Mouse (Mus musculus) embryonic facial prominence, embryonic 15.5 days (tissue): ENCODE measurements around the gene Hist3h2ba. TPM values are rescaled to one million over a fixed set of nuclear protein-coding genes. Genes with fewer than 3 reads are reported as not detected.

Experiments used
- ATAC-seq: fragments of 200-750 bp; cut with Nextera tagmentation; 2 replicates; pipeline ENCODE4 v1.8.0; 2017; ENCODE audit warnings: low read depth, moderate TSS enrichment; ENCODE audit not compliant: insufficient number of reproducible peaks, low FRiP score, low TSS enrichment
- H3K27ac ChIP-seq: fragments of 300-500 bp; sonication (generic); replicated peaks from 2 replicates; pipeline ENCODE4 v1.5.1; 2015; ENCODE audit warnings: mild to moderate bottlenecking, inconsistent platforms
- H3K27me3 ChIP-seq: fragments of 300-500 bp; sonication (generic); 2 replicates; pipeline ENCODE4 v1.6.1; 2015; ENCODE audit warnings: inconsistent platforms
- H3K36me3 ChIP-seq: fragments of 300-500 bp; sonication (generic); 2 replicates; pipeline ENCODE4 v1.6.1; 2015; ENCODE audit warnings: mild to moderate bottlenecking, inconsistent platforms
- H3K4me1 ChIP-seq: fragments of 300-500 bp; sonication (generic); 2 replicates; pipeline ENCODE4 v1.6.1; 2015; ENCODE audit warnings: inconsistent platforms
- H3K4me2 ChIP-seq: fragments of 300-500 bp; sonication (generic); replicated peaks from 2 replicates; pipeline ENCODE4 v1.6.1; 2015; ENCODE audit warnings: mild to moderate bottlenecking, inconsistent platforms
- H3K4me3 ChIP-seq: fragments of 300-500 bp; sonication (generic); replicated peaks from 2 replicates; pipeline ENCODE4 v1.5.1; 2015; ENCODE audit warnings: mild to moderate bottlenecking, inconsistent platforms
- H3K9ac ChIP-seq: fragments of 300-500 bp; sonication (generic); 2 replicates; pipeline ENCODE4 v1.6.1; 2015; ENCODE audit warnings: inconsistent platforms
- H3K9me3 ChIP-seq: fragments of 300-500 bp; sonication (generic); replicated peaks from 2 replicates; pipeline ENCODE4 v1.6.1; 2016; ENCODE audit warnings: inconsistent platforms
- WGBS: fragments of 180-500 bp; shearing (Covaris S2); methylation state at CpG from one replicate; pipeline ENCODE4 v1.1.7; 2015; 5-methylcytosine and 5-hydroxymethylcytosine counted together
- polyA plus RNA-seq: library from polyadenylated mRNA; unstranded; fragments of >200 nt; fragmentation: Nextera tagmentation; extraction: Ambion mirVana; gene quantifications from 2 replicates; pipeline ENCODE4 v1.2.1, GENCODE M21; 2015

Hist3h2ba gene
- polyA plus RNA-seq, 1 experiment from 2014 or later = 55.8 TPM

- peak overlapping the region; percentile 93 for H3K4me2 ChIP-seq
- H3K27ac ChIP-seq = peak overlapping the region; percentile 100
- H3K27me3 ChIP-seq = peaks cover 8% of the 10 kb centered on the region
- no peaks in the 10 kb centered on the region for H3K9me3 ChIP-seq
- WGBS = under 1% methylated on average over 20 of the region's 20 CpGs
- H3K4me3 ChIP-seq = peak overlapping the region; percentile 69
- no peak; the same call in 1 of the 2 replicates for ATAC-seq
- H3K36me3 ChIP-seq = peaks cover 4% of the 10 kb centered on the region; the same call in 1 of the 2 replicates
- peak overlapping the region; percentile 86 for H3K9ac ChIP-seq
- peaks cover 41% of the 10 kb centered on the region for H3K4me1 ChIP-seq
Observed at GRCm38 (mm10) chr11:58955143-58955867, 6.6 kb downstream of the Hist3h2ba start.

GRCm38 (mm10) chr11:58955868-58956257 lies 7.1 kb downstream of the Hist3h2ba start:
- H3K4me3 ChIP-seq = peak overlapping the region; percentile 69
- H3K27me3 ChIP-seq = peaks cover 8% of the 10 kb centered on the region
- H3K9me3 ChIP-seq = no peaks in the 10 kb centered on the region
- peak overlapping the region; percentile 86 for H3K9ac ChIP-seq
- no peak for ATAC-seq
- H3K4me2 ChIP-seq = peak overlapping the region; percentile 93
- H3K27ac ChIP-seq = peak overlapping the region; percentile 100; the same call in 1 of the 2 replicates
- 17% methylated on average over 8 of the region's 8 CpGs for WGBS
- H3K36me3 ChIP-seq = peaks cover 4% of the 10 kb centered on the region; the same call in 1 of the 2 replicates
- peaks cover 41% of the 10 kb centered on the region for H3K4me1 ChIP-seq

GRCm38 (mm10) chr11:58957226-58957914 lies 8.7 kb downstream of the Hist3h2ba start:
- ATAC-seq = no peak
- no peaks in the 10 kb centered on the region for H3K9me3 ChIP-seq
- peaks cover 4% of the 10 kb centered on the region; the same call in 1 of the 2 replicates for H3K36me3 ChIP-seq
- peaks cover 41% of the 10 kb centered on the region for H3K4me1 ChIP-seq
- no peak overlapping the region for H3K9ac ChIP-seq
- H3K4me2 ChIP-seq = peak overlapping the region; percentile 93
- H3K27me3 ChIP-seq = peaks cover 12% of the 10 kb centered on the region
- 84% methylated on average over 5 of the region's 5 CpGs for WGBS
- peak overlapping the region; percentile 69; the same call in 1 of the 2 replicates for H3K4me3 ChIP-seq
- H3K27ac ChIP-seq = no peak overlapping the region

- peaks cover 32% of the 10 kb centered on the region for H3K4me1 ChIP-seq
Observed at GRCm38 (mm10) chr11:58958536-58958935, 9.8 kb downstream of the Hist3h2ba start.

GRCm38 (mm10) chr11:58959186-58959825 lies 10.6 kb downstream of the Hist3h2ba start:
- H3K4me2 ChIP-seq = peak overlapping the region; percentile 84
- peak overlapping the region; percentile 29; the same call in 1 of the 2 replicates for H3K9ac ChIP-seq
- no peak overlapping the region for H3K27ac ChIP-seq
- H3K36me3 ChIP-seq = peaks cover 4% of the 10 kb centered on the region; the same call in 1 of the 2 replicates
- 28% methylated on average over 15 of the region's 15 CpGs for WGBS
- no peak for ATAC-seq
- no peaks in the 10 kb centered on the region for H3K9me3 ChIP-seq
- H3K27me3 ChIP-seq = peaks cover 15% of the 10 kb centered on the region
- H3K4me3 ChIP-seq = peak overlapping the region; percentile 50
- H3K4me1 ChIP-seq = peaks cover 28% of the 10 kb centered on the region

More at GRCm38 (mm10) chr11:58958536-58958935, 9.8 kb downstream of the Hist3h2ba start:
- Histone ChIP-seq H3K4me2 (no peak overlapping the region), H3K9me3 (no peaks in the 10 kb centered on the region), H3K36me3 (peaks cover 4% of the 10 kb centered on the region; the same call in 1 of the 2 replicates), H3K4me3 (no peak overlapping the region), H3K9ac (no peak overlapping the region), H3K27me3 (peaks cover 14% of the 10 kb centered on the region), H3K27ac (no peak overlapping the region)
- 89% methylated on average over 6 of the region's 6 CpGs for WGBS
- no peak for ATAC-seq

GRCm38 (mm10) chr11:58959921-58960465 lies 11.3 kb downstream of the Hist3h2ba start:
- Histone ChIP-seq H3K27me3 (peaks cover 15% of the 10 kb centered on the region), H3K4me3 (peak overlapping the region; percentile 50), H3K4me1 (peaks cover 28% of the 10 kb centered on the region), H3K27ac (no peak overlapping the region; the same call in 1 of the 2 replicates), H3K36me3 (peaks cover 4% of the 10 kb centered on the region; the same call in 1 of the 2 replicates), H3K9ac (peak overlapping the region; percentile 29), H3K4me2 (peak overlapping the region; percentile 84), H3K9me3 (no peaks in the 10 kb centered on the region)
- peak; percentile 64 for ATAC-seq
- 2% methylated on average over 40 of the region's 40 CpGs for WGBS

- no peak overlapping the region for H3K9ac ChIP-seq
- H3K4me3 ChIP-seq = no peak overlapping the region
- WGBS = 62% methylated on average over 50 of the region's 50 CpGs
- no peak for ATAC-seq
- H3K27me3 ChIP-seq = peaks cover 15% of the 10 kb centered on the region
- H3K36me3 ChIP-seq = peaks cover 4% of the 10 kb centered on the region; the same call in 1 of the 2 replicates
- H3K9me3 ChIP-seq = no peaks in the 10 kb centered on the region
- no peak overlapping the region for H3K27ac ChIP-seq
- H3K4me2 ChIP-seq = no peak overlapping the region
- H3K4me1 ChIP-seq = peaks cover 22% of the 10 kb centered on the region
Observed at GRCm38 (mm10) chr11:58961364-58962177, 12.9 kb downstream of the Hist3h2ba start.

- H3K36me3 ChIP-seq = no peaks in the 10 kb centered on the region; the same call in 1 of the 2 replicates
- no peak for ATAC-seq
- H3K9me3 ChIP-seq = no peaks in the 10 kb centered on the region
- no peak overlapping the region for H3K9ac ChIP-seq
- H3K4me1 ChIP-seq = peaks cover 8% of the 10 kb centered on the region; the same call in 1 of the 2 replicates
- no peak overlapping the region for H3K4me3 ChIP-seq
- H3K4me2 ChIP-seq = no peak overlapping the region
- 36% methylated on average over 17 of the region's 17 CpGs for WGBS
- peaks cover 15% of the 10 kb centered on the region for H3K27me3 ChIP-seq
- H3K27ac ChIP-seq = no peak overlapping the region
Observed at GRCm38 (mm10) chr11:58963543-58963942, 14.8 kb downstream of the Hist3h2ba start.

- no peak overlapping the region for H3K4me2 ChIP-seq
- no peak overlapping the region for H3K4me3 ChIP-seq
- no peak overlapping the region for H3K9ac ChIP-seq
- H3K9me3 ChIP-seq = no peaks in the 10 kb centered on the region
- 80% methylated on average over 7 of the region's 7 CpGs for WGBS
- ATAC-seq = no peak
- no peaks in the 10 kb centered on the region; the same call in 1 of the 2 replicates for H3K36me3 ChIP-seq
- peaks cover 7% of the 10 kb centered on the region; the same call in 1 of the 2 replicates for H3K4me1 ChIP-seq
- H3K27ac ChIP-seq = no peak overlapping the region
- H3K27me3 ChIP-seq = peaks cover 15% of the 10 kb centered on the region
Observed at GRCm38 (mm10) chr11:58964216-58964615, 15.5 kb downstream of the Hist3h2ba start.
